Mouse (Mus musculus) bone marrow macrophage, adult 2 months (primary cell): ENCODE data around the gene Gm10837. TPM values are rescaled to one million over a fixed set of nuclear protein-coding genes. Genes with fewer than 3 reads are reported as not detected.

Source experiments
- H3K27ac ChIP-seq: 2 replicates; pipeline ENCODE4 v1.5.1; 2012; ENCODE audit warnings: low read depth, low read length; ENCODE audit not compliant: insufficient read depth
- H3K4me1 ChIP-seq: 2 replicates; pipeline ENCODE4 v1.6.1; 2012; ENCODE audit warnings: low read length; ENCODE audit not compliant: control insufficient read depth, insufficient read depth
- H3K4me3 ChIP-seq: 2 replicates; pipeline ENCODE4 v1.5.1; 2012; ENCODE audit warnings: mild to moderate bottlenecking, low read length, moderate library complexity; ENCODE audit not compliant: insufficient read depth
- CTCF ChIP-seq: IDR thresholded peaks from 2 replicates; pipeline ENCODE4 v1.5.1; 2012; ENCODE audit warnings: low read depth, mild to moderate bottlenecking, low read length, moderate library complexity
- POLR2A ChIP-seq: IDR thresholded peaks from 2 replicates; pipeline ENCODE4 v1.6.1; 2012; ENCODE audit warnings: mild to moderate bottlenecking, low read depth, low read length, borderline replicate concordance
- polyA plus RNA-seq: library from polyadenylated mRNA; stranded (reverse); fragments of >200 nt; gene quantifications from 2 replicates; pipeline ENCODE4 v1.2.4, GENCODE M21; 2012; ENCODE audit not compliant: missing spikeins, insufficient read depth, insufficient read length

Gene Gm10837
- polyA plus RNA-seq, 1 experiment = not detected

GRCm38 (mm10) chr14:122534017-122534924, 43.9 kb downstream of the Gm10837 start, which contains the start of gene Pcca:
Gene Pcca, plus strand, starts transcription at chr14:122534324.
- TF ChIP-seq CTCF = no peak
- TF ChIP-seq POLR2A = no peak
- Histone ChIP-seq H3K4me1 (peaks cover 2% of the 10 kb centered on the region; the same call in 1 of the 2 replicates), H3K27ac (peak within 1 kb of the TSS; percentile 38), H3K4me3 (peak within 1 kb of the TSS; percentile 80)

- Histone ChIP-seq H3K4me3 (no peak overlapping the region), H3K27ac (no peak overlapping the region), H3K4me1 (peaks cover 2% of the 10 kb centered on the region; the same call in 1 of the 2 replicates)
- TF ChIP-seq POLR2A (no peak), CTCF (no peak)
Measured at GRCm38 (mm10) chr14:122535986-122536385, 45.6 kb downstream of the Gm10837 start.

Other genes with a start within 250 kb of the Gm10837 start
- not detected in 2 replicates for gene Gm5089, start 39.5 kb upstream of the Gm10837 start, polyA plus RNA-seq
- gene Zic5, start 24.9 kb upstream of the Gm10837 start, polyA plus RNA-seq = not detected in 2 replicates
- not detected in 2 replicates for gene Zic2, start 15.2 kb upstream of the Gm10837 start, polyA plus RNA-seq
- 26.3 and 27.1 TPM in 2 replicates for gene Pcca, start 43.7 kb downstream of the Gm10837 start, polyA plus RNA-seq